Mouse (Mus musculus) heart, adult 2 months (tissue): ENCODE results near the gene Ang. TPM values are rescaled to one million over a fixed set of nuclear protein-coding genes. Genes with fewer than 3 reads are reported as not detected.
"Not testable (repeated sequence)": the region's sequence is repeated elsewhere in the genome, so short reads cannot be mapped to it uniquely, and the experiment has no call there.

Source experiments
- DNase-seq, 2 experiments: peaks; one replicate each; pipeline ENCODE4 v3.0.0; 2021
- H3K27ac ChIP-seq: fragments of 200-600 bp; 2 replicates; pipeline ENCODE4 v1.8.1; 2022
- H3K27me3 ChIP-seq: fragments of 200-500 bp; 2 replicates; pipeline ENCODE4 v1.6.1; 2012; ENCODE audit warnings: mild to moderate bottlenecking, low read length, inconsistent platforms, mixed read lengths; ENCODE audit not compliant: control insufficient read depth, insufficient read depth
- H3K36me3 ChIP-seq: fragments of 200-500 bp; 2 replicates; pipeline ENCODE4 v1.6.1; 2012; ENCODE audit warnings: low read length, inconsistent platforms; ENCODE audit not compliant: control insufficient read depth, insufficient read depth
- H3K4me1 ChIP-seq: fragments of 200-500 bp; 2 replicates; pipeline ENCODE4 v1.6.1; 2011; ENCODE audit warnings: low read length; ENCODE audit not compliant: control insufficient read depth, insufficient read depth
- H3K4me3 ChIP-seq: fragments of 200-600 bp; 2 replicates; pipeline ENCODE4 v1.8.1; 2022
- H3K79me2 ChIP-seq: fragments of 200-500 bp; replicated peaks from 2 replicates; pipeline ENCODE4 v1.6.1; 2012; ENCODE audit warnings: mild to moderate bottlenecking, inconsistent platforms, low read length, moderate library complexity, mixed read lengths; ENCODE audit not compliant: control insufficient read depth, insufficient read depth
- H3K9ac ChIP-seq: fragments of 200-500 bp; 2 replicates; pipeline ENCODE4 v1.6.1; 2012; ENCODE audit warnings: low read depth, mild to moderate bottlenecking, control low read depth, inconsistent platforms, low read length, mixed read lengths
- CTCF ChIP-seq: fragments of 200-600 bp; IDR thresholded peaks from 2 replicates; pipeline ENCODE4 v1.8.1; 2022; ENCODE audit warnings: antibody characterized with exemption, mild to moderate bottlenecking, moderate library complexity
- EP300 ChIP-seq: fragments of 200-500 bp; IDR thresholded peaks from 2 replicates; pipeline ENCODE4 v1.6.1; 2011; ENCODE audit warnings: low read depth, low read length, control low read depth; ENCODE audit not compliant: insufficient read depth
- POLR2A ChIP-seq: fragments of 200-500 bp; IDR thresholded peaks from 2 replicates; pipeline ENCODE4 v1.6.1; 2011; ENCODE audit warnings: mild to moderate bottlenecking, low read depth, low read length, control low read depth; ENCODE audit not compliant: insufficient read depth
- WGBS: fragments of 180-500 bp; shearing (Covaris S2); methylation state at CpG from one replicate; pipeline ENCODE4 v1.1.7; 2018; 5-methylcytosine and 5-hydroxymethylcytosine counted together
- intact Hi-C: fragments of 180-260 bp; cut with DNase I; formaldehyde crosslinking; loops from one replicate; pipeline ENCODE4 v1.15.1; 2025
- polyA plus RNA-seq: library from polyadenylated mRNA; depleted of rRNA; stranded (reverse); fragments of >200 nt; gene quantifications from 2 replicates; pipeline ENCODE4 v1.2.3, GENCODE M21; 2012
- total RNA-seq, 2 experiments: library from RNA; stranded (reverse); gene quantifications; 2 replicates each; pipeline ENCODE4 v1.2.3; 2021

Gene Ang
- total and polyA plus RNA-seq, 3 experiments = 5.6 to 10.8 (median 10.2) TPM

DNA sequence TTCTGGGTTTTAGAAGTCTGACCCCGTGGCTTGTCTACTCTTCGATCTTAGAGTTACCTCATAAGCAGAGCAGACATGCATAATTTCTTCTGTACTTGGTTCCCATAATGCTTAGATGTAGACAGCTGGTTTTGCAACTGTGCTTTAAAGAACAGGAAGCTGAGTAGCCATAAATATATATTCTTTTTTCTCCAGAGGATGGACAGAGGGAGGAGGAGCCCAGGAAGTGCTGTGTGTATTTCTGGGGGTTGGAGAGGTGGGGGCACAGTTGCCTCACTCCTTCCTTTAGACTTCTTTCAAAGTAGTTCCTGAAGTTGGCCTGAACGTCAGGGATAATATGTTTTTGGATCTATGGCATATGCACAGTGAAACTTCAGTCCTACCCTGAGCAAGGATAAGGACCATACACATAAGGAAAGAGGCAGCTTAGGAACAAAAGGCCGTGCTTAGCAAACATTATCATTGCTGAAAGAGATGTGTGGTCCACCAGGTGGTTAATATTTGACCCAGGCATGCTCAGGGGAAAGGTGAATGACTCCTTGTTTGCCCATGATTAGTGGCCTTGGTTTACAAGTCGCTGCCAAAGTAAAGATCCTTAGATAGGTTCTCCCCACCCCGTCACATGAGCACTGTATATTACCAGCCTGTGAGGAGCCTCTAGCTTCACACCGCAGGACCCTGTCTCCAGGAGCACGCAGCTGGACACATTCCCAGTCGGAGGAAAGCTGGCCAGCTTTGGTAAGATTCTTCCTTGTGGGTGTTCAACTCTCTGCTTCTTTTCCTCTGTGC lies 5.0 kb downstream of the Ang start:
- Histone ChIP-seq H3K36me3 (no peaks in the 10 kb centered on the region; the same call in 1 of the 2 replicates), H3K27ac (no peak overlapping the region), H3K4me3 (no peak overlapping the region), H3K9ac (0 out of 2 replicates have a peak overlapping the region, but pooled peaks have one; percentile 19), H3K79me2 (no peaks in the 10 kb centered on the region), H3K27me3 (no peaks in the 10 kb centered on the region), H3K4me1 (peaks cover 3% of the 10 kb centered on the region; the same call in 1 of the 2 replicates)
- no peak for DNase-seq
- intact Hi-C loops = no loop called here
- 53% methylated on average over 9 of the region's 9 CpGs for WGBS
- no peak for TF ChIP-seq POLR2A
- no peak for TF ChIP-seq CTCF
- no peak for TF ChIP-seq EP300

DNA sequence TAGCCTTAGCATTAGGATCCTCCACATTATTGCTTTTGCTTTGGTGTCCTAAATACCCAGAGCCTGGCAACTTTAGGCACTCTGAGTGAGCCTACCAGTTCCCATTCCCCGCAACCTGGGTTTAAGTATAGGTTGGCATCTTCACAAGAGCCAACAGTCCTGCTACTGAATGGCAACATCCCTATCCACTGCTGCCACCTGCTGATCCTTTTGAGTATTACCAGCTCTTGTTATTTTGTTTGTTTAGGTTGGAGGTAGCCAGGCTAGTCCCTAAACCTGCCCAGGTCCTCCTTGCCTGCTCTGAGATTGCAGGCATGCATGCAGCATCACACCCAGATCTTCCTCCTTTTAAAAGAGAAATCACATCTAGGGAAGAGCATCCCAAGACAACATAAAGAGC lies 7.3 kb downstream of the Ang start:
- peak; percentile 89 for TF ChIP-seq CTCF
- not testable (repeated sequence) for H3K27ac ChIP-seq, H3K4me3 ChIP-seq, H3K79me2 ChIP-seq, H3K27me3 ChIP-seq, H3K9ac ChIP-seq, H3K36me3 ChIP-seq, H3K4me1 ChIP-seq
- intact Hi-C loops = loop anchor here (2.0 kb wide), 2 partner anchors 33 to 71 kb away; no protein-coding TSS in a partner anchor
- WGBS = 10% methylated on average over 1 of the region's 1 CpGs
- peak; percentile 51 to 60 for DNase-seq

DNA sequence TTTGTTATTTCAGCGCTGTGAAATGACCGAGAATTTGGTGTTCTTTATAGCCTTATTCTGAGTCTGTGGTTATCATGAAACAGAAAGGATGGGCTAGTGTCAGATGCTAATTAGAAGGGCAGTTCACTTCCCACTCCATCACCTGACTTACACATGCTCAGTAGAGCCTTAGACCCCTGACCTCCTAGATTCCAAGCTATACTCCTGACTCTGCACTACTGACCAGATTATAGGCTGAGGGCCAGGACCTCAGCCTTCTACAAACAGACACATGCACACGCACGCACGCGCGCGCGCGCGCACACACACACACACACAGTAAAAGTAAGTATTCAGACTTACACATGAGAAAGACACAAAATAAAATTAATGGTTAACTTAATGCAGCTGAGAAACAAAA lies 8.0 kb downstream of the Ang start:
- no peak overlapping the region for H3K27ac ChIP-seq
- H3K27me3 ChIP-seq = no peaks in the 10 kb centered on the region
- H3K79me2 ChIP-seq = no peaks in the 10 kb centered on the region
- TF ChIP-seq EP300 (no peak), POLR2A (no peak), CTCF (no peak)
- intact Hi-C loops = loop anchor here (2.0 kb wide), 2 partner anchors 34 to 72 kb away; no protein-coding TSS in a partner anchor
- WGBS = 94% methylated on average over 11 of the region's 11 CpGs
- H3K9ac ChIP-seq = no peak overlapping the region
- no peak for DNase-seq
- H3K4me3 ChIP-seq = no peak overlapping the region
- H3K36me3 ChIP-seq = no peaks in the 10 kb centered on the region; the same call in 1 of the 2 replicates
- H3K4me1 ChIP-seq = peaks cover 3% of the 10 kb centered on the region; the same call in 1 of the 2 replicates

GRCm38 (mm10) chr14:51101284-51101683 lies 10.3 kb downstream of the Ang start:
- TF ChIP-seq CTCF (no peak), POLR2A (no peak), EP300 (no peak)
- H3K4me3 ChIP-seq = no peak overlapping the region
- no peaks in the 10 kb centered on the region for H3K36me3 ChIP-seq
- no peaks in the 10 kb centered on the region for H3K79me2 ChIP-seq
- no peak overlapping the region for H3K9ac ChIP-seq
- no peak for DNase-seq
- no peak overlapping the region for H3K27ac ChIP-seq
- WGBS = 50% methylated on average over 9 of the region's 9 CpGs
- intact Hi-C loops = loop anchor here (5.0 kb wide), 2 partner anchors 166 to 381 kb away; no protein-coding TSS in a partner anchor
- H3K4me1 ChIP-seq = no peaks in the 10 kb centered on the region; the same call in 1 of the 2 replicates
- H3K27me3 ChIP-seq = no peaks in the 10 kb centered on the region

GRCm38 (mm10) chr14:51103217-51103616 lies 12.3 kb downstream of the Ang start:
- H3K36me3 ChIP-seq = peaks cover 2% of the 10 kb centered on the region
- DNase-seq = peak; percentile 51 to 79
- H3K9ac ChIP-seq = no peak overlapping the region
- TF ChIP-seq EP300 (peak; percentile 75; the same call in 1 of the 2 replicates), POLR2A (no peak), CTCF (peak; percentile 92)
- no peak overlapping the region for H3K27ac ChIP-seq
- intact Hi-C loops = loop anchor here (1.0 to 5.0 kb wide), 4 partner anchors 70 to 379 kb away; no protein-coding TSS in a partner anchor
- WGBS = 59% methylated on average over 3 of the region's 3 CpGs
- H3K27me3 ChIP-seq = no peaks in the 10 kb centered on the region
- no peaks in the 10 kb centered on the region; the same call in 1 of the 2 replicates for H3K4me1 ChIP-seq
- H3K79me2 ChIP-seq = no peaks in the 10 kb centered on the region
- H3K4me3 ChIP-seq = no peak overlapping the region

GRCm38 (mm10) chr14:51104366-51104765 lies 13.4 kb downstream of the Ang start:
- Histone ChIP-seq H3K27me3 (no peaks in the 10 kb centered on the region), H3K4me3 (no peak overlapping the region), H3K27ac (no peak overlapping the region), H3K36me3 (peaks cover 2% of the 10 kb centered on the region), H3K79me2 (no peaks in the 10 kb centered on the region), H3K9ac (no peak overlapping the region), H3K4me1 (no peaks in the 10 kb centered on the region)
- WGBS = 88% methylated on average over 2 of the region's 2 CpGs
- no peak for DNase-seq
- TF ChIP-seq CTCF = no peak
- TF ChIP-seq EP300 = no peak
- no peak for TF ChIP-seq POLR2A
- intact Hi-C loops = loop anchor here (1.0 to 5.0 kb wide), 3 partner anchors 163 to 378 kb away; no protein-coding TSS in a partner anchor
